Mouse (Mus musculus): Measurements from ENCODE around the gene Bcl2l11. TPM values are rescaled to one million over a fixed set of nuclear protein-coding genes. Genes with fewer than 3 reads are reported as not detected.

Gene Bcl2l11
- polyA plus RNA-seq, 2 experiments = 18.3 to 30.5 TPM

- Histone ChIP-seq H3K36me3 (ENCODE audit: control insufficient read depth, insufficient read depth, low read length) (peaks cover 44% of the 10 kb centered on the region), H3K4me1 (ENCODE audit: control insufficient read depth, insufficient read depth, low read length) (peaks cover 28% of the 10 kb centered on the region), H3K27me3 (ENCODE audit: control insufficient read depth, insufficient read depth, low read length) (no peaks in the 10 kb centered on the region), H3K9ac (ENCODE audit: low read depth, low read length, severe bottlenecking) (peak overlapping the region; percentile 31; the same call in 1 of the 2 replicates), H3K9me3 (ENCODE audit: control insufficient read depth, low read length) (no peaks in the 10 kb centered on the region), H3K4me2 (replicated peaks; ENCODE audit: low read depth, low read length, severe bottlenecking) (no peak overlapping the region), H3K4me3 (replicated peaks; ENCODE audit: low read length) (no peak overlapping the region), H3K27ac (replicated peaks; ENCODE audit: low read depth, low read length) (0 out of 2 replicates have a peak overlapping the region, but pooled peaks have one; percentile 33)
- DNase-seq (ENCODE audit: low spot score) = no peak
- ATAC-seq (ENCODE audit: low FRiP score, low read depth) = no peak
- 85% methylated on average over 17 of the region's 17 CpGs for WGBS
- no peak for TF ChIP-seq POLR2A (IDR thresholded peaks at IDR 0.05; ENCODE audit: borderline replicate concordance, extremely low read depth, insufficient read depth, insufficient read length)
Measured at GRCm38 (mm10) chr2:128158734-128159410, 33.0 kb downstream of the Bcl2l11 start.

DNA sequence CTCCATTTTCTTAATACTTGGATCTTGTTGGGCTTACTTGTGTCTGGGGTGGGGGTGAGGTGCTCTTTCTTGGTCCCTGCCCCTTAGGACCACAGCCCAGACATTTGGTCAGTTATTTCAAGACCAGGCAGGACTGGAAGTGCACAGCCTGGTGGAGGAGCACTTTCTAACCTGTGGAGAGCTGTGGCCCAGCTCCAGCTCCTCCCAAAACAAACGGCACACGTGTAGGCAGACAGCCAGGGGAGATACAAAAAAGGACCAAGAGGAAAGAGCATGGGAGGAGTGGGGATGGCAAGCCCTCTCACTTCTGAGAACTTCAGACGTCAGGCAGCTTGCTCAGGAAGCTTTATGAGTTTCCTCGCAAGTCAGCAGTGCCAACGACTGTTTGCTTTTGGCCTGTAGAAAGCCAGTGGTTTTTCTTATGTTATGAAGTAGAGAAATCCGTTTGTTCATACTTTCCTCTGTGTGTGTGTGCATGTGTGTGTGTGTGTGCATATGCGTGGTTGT is 33.8 kb downstream of the Bcl2l11 start:
- Histone ChIP-seq H3K9ac (ENCODE audit: low read depth, low read length, severe bottlenecking) (no peak overlapping the region), H3K36me3 (ENCODE audit: control insufficient read depth, insufficient read depth, low read length) (peaks cover 38% of the 10 kb centered on the region), H3K4me3 (replicated peaks; ENCODE audit: low read length) (no peak overlapping the region), H3K4me1 (ENCODE audit: control insufficient read depth, insufficient read depth, low read length) (peaks cover 28% of the 10 kb centered on the region), H3K9me3 (ENCODE audit: control insufficient read depth, low read length) (no peaks in the 10 kb centered on the region), H3K4me2 (replicated peaks; ENCODE audit: low read depth, low read length, severe bottlenecking) (no peak overlapping the region), H3K27me3 (ENCODE audit: control insufficient read depth, insufficient read depth, low read length) (no peaks in the 10 kb centered on the region), H3K27ac (replicated peaks; ENCODE audit: low read depth, low read length) (no peak overlapping the region)
- DNase-seq (ENCODE audit: low spot score) = no peak
- no peak for TF ChIP-seq POLR2A (IDR thresholded peaks at IDR 0.05; ENCODE audit: borderline replicate concordance, extremely low read depth, insufficient read depth, insufficient read length)
- WGBS = 62% methylated on average over 7 of the region's 7 CpGs
- no peak for ATAC-seq (ENCODE audit: low FRiP score, low read depth)

- H3K27me3 ChIP-seq (ENCODE audit: control insufficient read depth, insufficient read depth, low read length) = no peaks in the 10 kb centered on the region
- no peak for TF ChIP-seq POLR2A (IDR thresholded peaks at IDR 0.05; ENCODE audit: borderline replicate concordance, extremely low read depth, insufficient read depth, insufficient read length)
- peaks cover 22% of the 10 kb centered on the region for H3K36me3 ChIP-seq (ENCODE audit: control insufficient read depth, insufficient read depth, low read length)
- H3K9ac ChIP-seq (ENCODE audit: low read depth, low read length, severe bottlenecking) = no peak overlapping the region
- peaks cover 14% of the 10 kb centered on the region for H3K4me1 ChIP-seq (ENCODE audit: control insufficient read depth, insufficient read depth, low read length)
- H3K9me3 ChIP-seq (ENCODE audit: control insufficient read depth, low read length) = no peaks in the 10 kb centered on the region
- 73% methylated on average over 8 of the region's 8 CpGs for WGBS
- ATAC-seq (ENCODE audit: low FRiP score, low read depth) (no peak), DNase-seq (ENCODE audit: low spot score) (no peak)
- H3K4me2 ChIP-seq (replicated peaks; ENCODE audit: low read depth, low read length, severe bottlenecking) = no peak overlapping the region
- no peak overlapping the region for H3K27ac ChIP-seq (replicated peaks; ENCODE audit: low read depth, low read length)
- H3K4me3 ChIP-seq (replicated peaks; ENCODE audit: low read length) = no peak overlapping the region
Measured at GRCm38 (mm10) chr2:128163177-128163576, 37.3 kb downstream of the Bcl2l11 start.

GRCm38 (mm10) chr2:128166623-128167423 is 41.0 kb downstream of the Bcl2l11 start:
- Histone ChIP-seq H3K27ac (replicated peaks; ENCODE audit: low read depth, low read length) (no peak overlapping the region), H3K4me1 (ENCODE audit: control insufficient read depth, insufficient read depth, low read length) (no peaks in the 10 kb centered on the region), H3K9me3 (ENCODE audit: control insufficient read depth, low read length) (no peaks in the 10 kb centered on the region), H3K4me3 (replicated peaks; ENCODE audit: low read length) (no peak overlapping the region), H3K36me3 (ENCODE audit: control insufficient read depth, insufficient read depth, low read length) (0 out of 2 replicates have a peak, but pooled peaks cover 4% of the 10 kb centered on the region), H3K27me3 (ENCODE audit: control insufficient read depth, insufficient read depth, low read length) (no peaks in the 10 kb centered on the region), H3K4me2 (replicated peaks; ENCODE audit: low read depth, low read length, severe bottlenecking) (no peak overlapping the region), H3K9ac (ENCODE audit: low read depth, low read length, severe bottlenecking) (no peak overlapping the region)
- TF ChIP-seq POLR2A (IDR thresholded peaks at IDR 0.05; ENCODE audit: borderline replicate concordance, extremely low read depth, insufficient read depth, insufficient read length) = no peak
- DNase-seq (ENCODE audit: low spot score) (no peak), ATAC-seq (ENCODE audit: low FRiP score, low read depth) (no peak)
- WGBS = 68% methylated on average over 13 of the region's 13 CpGs

DNA sequence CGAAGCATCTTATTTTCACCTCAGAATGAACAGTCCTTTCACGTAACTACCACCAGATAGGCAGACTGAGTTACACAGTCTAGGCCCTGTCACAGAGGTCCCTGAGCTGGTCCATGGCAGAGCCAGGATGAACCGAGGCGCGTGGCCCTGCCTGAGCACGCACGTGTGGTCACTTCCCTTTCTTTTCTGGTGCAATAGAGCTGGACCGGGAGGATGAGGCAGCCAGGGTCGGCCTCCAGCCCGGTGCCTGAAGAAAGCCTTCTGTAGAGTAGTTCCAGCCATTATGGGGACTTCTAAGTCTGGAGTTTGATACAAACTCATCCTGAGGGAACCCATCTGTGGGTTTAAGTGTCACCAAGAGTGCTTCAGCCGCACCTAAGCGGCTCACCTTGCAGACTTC is 42.1 kb downstream of the Bcl2l11 start:
- no peak for TF ChIP-seq POLR2A (IDR thresholded peaks at IDR 0.05; ENCODE audit: borderline replicate concordance, extremely low read depth, insufficient read depth, insufficient read length)
- no peaks in the 10 kb centered on the region for H3K9me3 ChIP-seq (ENCODE audit: control insufficient read depth, low read length)
- H3K4me3 ChIP-seq (replicated peaks; ENCODE audit: low read length) = no peak overlapping the region
- H3K36me3 ChIP-seq (ENCODE audit: control insufficient read depth, insufficient read depth, low read length) = 0 out of 2 replicates have a peak, but pooled peaks cover 4% of the 10 kb centered on the region
- H3K27me3 ChIP-seq (ENCODE audit: control insufficient read depth, insufficient read depth, low read length) = no peaks in the 10 kb centered on the region
- 90% methylated on average over 12 of the region's 12 CpGs for WGBS
- ATAC-seq (ENCODE audit: low FRiP score, low read depth) = no peak
- H3K4me2 ChIP-seq (replicated peaks; ENCODE audit: low read depth, low read length, severe bottlenecking) = no peak overlapping the region
- no peaks in the 10 kb centered on the region for H3K4me1 ChIP-seq (ENCODE audit: control insufficient read depth, insufficient read depth, low read length)
- H3K27ac ChIP-seq (replicated peaks; ENCODE audit: low read depth, low read length) = no peak overlapping the region
- no peak overlapping the region for H3K9ac ChIP-seq (ENCODE audit: low read depth, low read length, severe bottlenecking)
- no peak for DNase-seq (ENCODE audit: low spot score)

All from limb, embryonic 14.5 days (tissue).